Mouse (Mus musculus) layer of hippocampus, postnatal 14 days (tissue): ENCODE results near the gene Cryge. TPM values are rescaled to one million over a fixed set of nuclear protein-coding genes. Genes with fewer than 3 reads are reported as not detected.

Experiments used
- DNase-seq, 2 experiments: peaks; one replicate each; pipeline ENCODE4 v3.0.0; 2021 to 2022; ENCODE audit warnings: low spot score in 2 of 2, mixed read lengths in 1 of 2
- total RNA-seq, 2 experiments: library from RNA; stranded (reverse); gene quantifications; 2 replicates each; pipeline ENCODE4 v1.2.3; 2021

Cryge gene
- total RNA-seq, 2 experiments from 2014 or later, result not detected

DNA sequence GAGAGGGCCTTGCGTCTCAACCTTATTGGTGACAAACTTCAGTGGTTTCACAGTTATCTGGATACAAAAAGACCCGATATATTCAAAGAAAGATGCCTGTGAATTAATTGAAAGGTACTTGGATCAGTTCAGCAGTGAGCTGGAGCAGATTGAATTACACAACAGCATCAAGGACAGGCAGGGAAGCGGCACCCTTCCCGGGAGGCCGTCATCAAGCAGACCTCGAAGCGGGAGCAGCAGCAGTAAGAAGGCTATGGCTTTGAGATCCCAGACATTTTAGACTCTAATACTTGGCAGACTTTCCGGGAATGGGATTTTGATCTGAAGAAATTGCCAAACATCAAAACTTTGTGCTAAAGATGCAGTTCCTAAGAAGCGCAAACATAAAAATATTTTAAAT is 22.7 kb downstream of the Cryge start:
- DNase-seq, result no peak

DNA sequence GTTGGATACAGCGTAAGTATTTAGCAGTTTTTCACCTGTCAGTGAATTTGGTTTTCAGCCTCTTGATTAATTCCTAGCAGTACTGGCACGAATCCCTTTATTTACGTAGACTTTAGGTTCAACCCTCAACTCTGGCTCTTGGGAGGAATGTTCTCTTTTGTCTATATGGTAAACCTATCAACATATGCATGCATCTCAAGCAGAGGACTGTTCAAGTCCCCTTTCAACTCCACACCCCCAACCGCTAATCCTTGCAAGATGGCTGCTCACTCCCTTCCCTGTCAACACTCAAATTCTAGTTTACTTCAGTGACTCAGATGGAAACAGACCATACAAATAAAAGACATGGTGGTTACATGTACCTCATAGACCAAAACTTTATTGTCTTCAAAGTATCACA is 38.2 kb downstream of the Cryge start:
- no peak for DNase-seq

DNA sequence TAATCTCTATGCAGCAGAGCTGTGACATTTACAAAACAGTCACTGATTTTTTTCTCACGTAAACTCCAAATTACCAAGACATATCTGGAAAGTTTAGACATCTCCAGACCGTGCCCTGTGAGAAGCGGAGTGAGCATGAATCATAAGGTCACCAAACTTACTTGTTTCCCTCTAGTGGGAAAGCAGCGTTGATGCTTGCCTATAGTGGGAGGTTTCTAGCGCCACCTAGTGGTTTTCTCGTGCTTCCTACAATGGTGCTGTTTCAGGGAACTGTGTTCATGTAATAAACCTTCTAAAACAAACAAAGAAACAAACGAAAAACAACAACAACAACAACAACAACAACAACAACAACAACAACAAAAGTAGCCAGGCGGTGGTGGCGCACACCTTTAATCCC is 40.8 kb downstream of the Cryge start:
- DNase-seq, result peak; percentile 53 to 83

DNA sequence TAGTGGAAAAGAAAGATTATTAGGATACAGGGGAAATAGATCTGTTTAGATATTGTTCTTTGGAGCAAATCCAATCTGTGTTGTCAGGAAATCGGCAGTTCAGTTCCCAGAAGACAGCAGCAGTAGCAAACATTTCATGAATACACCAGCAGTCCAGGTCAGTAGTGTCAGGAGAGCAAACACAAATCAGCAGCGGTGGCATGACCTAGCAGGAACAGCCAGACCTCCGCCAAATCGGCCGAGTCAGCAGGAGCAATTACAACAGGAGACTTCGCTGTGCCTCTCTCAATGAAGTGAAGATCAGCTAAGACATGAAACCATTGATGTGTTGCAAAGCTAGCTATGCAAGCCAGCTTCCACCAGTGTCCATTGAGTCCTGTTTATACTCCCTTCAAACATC is 45.4 kb downstream of the Cryge start:
- no peak for DNase-seq

DNA sequence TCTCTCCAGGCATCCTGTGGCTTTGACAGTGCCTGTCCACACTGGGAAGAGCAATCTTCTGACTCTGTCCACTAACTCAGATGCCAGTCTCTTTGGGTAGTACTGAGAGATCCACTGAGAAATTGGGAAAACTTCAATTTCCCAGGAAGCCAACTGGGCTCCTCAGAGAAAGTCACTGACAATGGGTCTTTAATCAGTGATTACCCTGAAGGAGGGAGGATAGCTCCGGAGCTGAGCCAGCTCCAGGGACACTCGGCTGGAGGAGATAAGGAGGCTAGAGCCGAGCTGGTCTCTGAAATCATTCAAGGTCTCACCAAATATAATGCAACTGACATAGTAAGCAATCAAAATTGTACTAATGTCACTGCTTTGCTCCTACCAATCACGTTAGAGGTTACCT is 46.4 kb downstream of the Cryge start:
- no peak for DNase-seq

Other genes starting within 250 kb of the Cryge start
- 10 to 100 TPM; 25.0 to 29.3 TPM for gene Plekhm3, start 94.3 kb downstream of the Cryge start, total RNA-seq
- not detected for gene Akr1cl, start 18.4 kb downstream of the Cryge start, total RNA-seq
- not detected for gene Crygd, start 12.3 kb upstream of the Cryge start, total RNA-seq
- not detected for gene Crygc, start 22.5 kb upstream of the Cryge start, total RNA-seq
- not detected for gene Crygb, start 31.1 kb upstream of the Cryge start, total RNA-seq
- under 1 TPM in 1 of 2 experiments, not detected in 1; 0.65 TPM for gene Cryga, start 52.2 kb upstream of the Cryge start, total RNA-seq
- 1 to 10 TPM in 1 of 2 experiments, under 1 TPM in 1; 0.60 to 1.3 TPM for gene Gm28845, start 68.4 kb upstream of the Cryge start, total RNA-seq
- gene D630023F18Rik, start 72.1 kb upstream of the Cryge start, total RNA-seq, result 10 to 100 TPM; 15.1 to 18.1 TPM
- 10 to 100 TPM; 96.3 to 98.4 TPM for gene Idh1, start 135.4 kb upstream of the Cryge start, total RNA-seq
- gene Pikfyve, start 135.5 kb upstream of the Cryge start, total RNA-seq, result 10 to 100 TPM; 38.9 to 39.0 TPM
- under 1 TPM; 0.74 to 0.79 TPM for gene Pth2r, start 230.9 kb upstream of the Cryge start, total RNA-seq